Mouse (Mus musculus): ENCODE measurements at regions not wholly inside any gene's neighbourhood (a gene's known extent, or its start where the extent isn't known, plus 50 kb on each side); places are given as distances from the start of the nearest gene placed in this dataset.
"Not testable (repeated sequence)": the region's sequence is repeated elsewhere in the genome, so short reads cannot be mapped to it uniquely, and the experiment has no call there.

GRCm38 (mm10) chr8:20436956-20437355 is 73.9 kb upstream of the Gm15319 start:
- H3K4me3 ChIP-seq; H3K36me3 ChIP-seq (replicated peaks); H3K27ac ChIP-seq (replicated peaks); H3K27me3 ChIP-seq (replicated peaks; ENCODE audit: low read depth, poor library complexity, severe bottlenecking); H3K4me1 ChIP-seq; H3K9me3 ChIP-seq: not testable (repeated sequence)
- 74% methylated on average over 4 of the region's 4 CpGs for WGBS
- DNase-seq (ENCODE audit: low spot score), result peak; percentile 2

- H3K36me3 ChIP-seq (replicated peaks); H3K4me3 ChIP-seq; DNase-seq (ENCODE audit: low spot score); H3K27ac ChIP-seq (replicated peaks); H3K4me1 ChIP-seq; H3K27me3 ChIP-seq (replicated peaks; ENCODE audit: low read depth, poor library complexity, severe bottlenecking); H3K9me3 ChIP-seq: not testable (repeated sequence)
Observed at GRCm38 (mm10) chr8:20433236-20433635, 70.2 kb upstream of the Gm15319 start.

GRCm38 (mm10) chr8:20429469-20429868 is 66.5 kb upstream of the Gm15319 start:
- 64% methylated on average over 4 of the region's 4 CpGs for WGBS
- H3K27me3 ChIP-seq (replicated peaks; ENCODE audit: low read depth, poor library complexity, severe bottlenecking); H3K4me3 ChIP-seq; H3K4me1 ChIP-seq; H3K27ac ChIP-seq (replicated peaks); H3K36me3 ChIP-seq (replicated peaks); H3K9me3 ChIP-seq; DNase-seq (ENCODE audit: low spot score): not testable (repeated sequence)

GRCm38 (mm10) chr8:20424903-20425222 is 61.9 kb upstream of the Gm15319 start:
- peak; percentile 7 for DNase-seq (ENCODE audit: low spot score)
- not testable (repeated sequence) for H3K27ac ChIP-seq (replicated peaks); H3K27me3 ChIP-seq (replicated peaks; ENCODE audit: low read depth, poor library complexity, severe bottlenecking); H3K36me3 ChIP-seq (replicated peaks); H3K9me3 ChIP-seq; H3K4me1 ChIP-seq
- 39% methylated on average over 3 of the region's 3 CpGs for WGBS
- peak overlapping the region; percentile 59 for H3K4me3 ChIP-seq

GRCm38 (mm10) chr8:20424104-20424902 is 61.3 kb upstream of the Gm15319 start:
- H3K27ac ChIP-seq (replicated peaks), result peak overlapping the region; percentile 82
- WGBS, result 7% methylated on average over 70 of the region's 72 CpGs

GRCm38 (mm10) chr8:20420807-20421206 is 57.8 kb upstream of the Gm15319 start:
- H3K27me3 ChIP-seq (replicated peaks; ENCODE audit: low read depth, poor library complexity, severe bottlenecking); H3K4me3 ChIP-seq; H3K36me3 ChIP-seq (replicated peaks); DNase-seq (ENCODE audit: low spot score); H3K4me1 ChIP-seq; H3K27ac ChIP-seq (replicated peaks); H3K9me3 ChIP-seq: not testable (repeated sequence)

More at GRCm38 (mm10) chr8:20424104-20424902, 61.3 kb upstream of the Gm15319 start:
- peak; percentile 95 for DNase-seq (ENCODE audit: low spot score)
- H3K4me1 ChIP-seq; H3K36me3 ChIP-seq (replicated peaks); H3K9me3 ChIP-seq; H3K27me3 ChIP-seq (replicated peaks; ENCODE audit: low read depth, poor library complexity, severe bottlenecking): not testable (repeated sequence)
- H3K4me3 ChIP-seq, result peak overlapping the region; percentile 59
